Mouse (Mus musculus) kidney, adult 2 months (tissue): Measurements from ENCODE around the gene Gstm7. TPM values are rescaled to one million over a fixed set of nuclear protein-coding genes. Genes with fewer than 3 reads are reported as not detected.
"Not testable (repeated sequence)": the region's sequence is repeated elsewhere in the genome, so short reads cannot be mapped to it uniquely, and the experiment has no call there.

Experiments used
- DNase-seq: peaks from one replicate; pipeline ENCODE4 v3.0.0; 2021
- H3K27ac ChIP-seq: fragments of 200-500 bp; 2 replicates; pipeline ENCODE4 v1.5.1; 2012; ENCODE audit warnings: low read depth, low read length, control low read depth, inconsistent platforms; ENCODE audit not compliant: insufficient read depth
- H3K27me3 ChIP-seq: fragments of 200-500 bp; replicated peaks from 2 replicates; pipeline ENCODE4 v1.6.1; 2012; ENCODE audit warnings: mild to moderate bottlenecking, moderate library complexity, low read length, inconsistent platforms; ENCODE audit not compliant: control insufficient read depth, insufficient read depth
- H3K36me3 ChIP-seq: fragments of 200-500 bp; 2 replicates; pipeline ENCODE4 v1.6.1; 2012; ENCODE audit warnings: mild to moderate bottlenecking, moderate library complexity, low read length, inconsistent platforms; ENCODE audit not compliant: control insufficient read depth, insufficient read depth
- H3K4me1 ChIP-seq: fragments of 200-500 bp; 2 replicates; pipeline ENCODE4 v1.6.1; 2011; ENCODE audit warnings: low read length; ENCODE audit not compliant: control insufficient read depth, insufficient read depth
- H3K4me3 ChIP-seq: fragments of 200-500 bp; 2 replicates; pipeline ENCODE4 v1.5.1; 2011; ENCODE audit warnings: mild to moderate bottlenecking, low read depth, low read length, control low read depth; ENCODE audit not compliant: insufficient read depth
- CTCF ChIP-seq: fragments of 200-500 bp; conservative IDR thresholded peaks from 2 replicates; pipeline ENCODE4 v1.5.1; 2011; ENCODE audit warnings: low read depth, mild to moderate bottlenecking, control low read depth, low read length, moderate library complexity, mixed read lengths; ENCODE audit not compliant: insufficient read depth, insufficient read length
- POLR2A ChIP-seq: fragments of 200-500 bp; IDR thresholded peaks from one replicate; pipeline ENCODE4 v1.6.1; 2011; ENCODE audit warnings: low read depth, low read length, control low read depth
- WGBS: fragments of 180-500 bp; shearing (Covaris S2); methylation state at CpG from one replicate; pipeline ENCODE4 v1.1.7; 2018; 5-methylcytosine and 5-hydroxymethylcytosine counted together
- polyA plus RNA-seq: library from polyadenylated mRNA; depleted of rRNA; stranded (reverse); fragments of >200 nt; gene quantifications from 2 replicates; pipeline ENCODE4 v1.2.3, GENCODE M21; 2012

Gene Gstm7
- polyA plus RNA-seq, 1 experiment: 28.1 TPM

DNA sequence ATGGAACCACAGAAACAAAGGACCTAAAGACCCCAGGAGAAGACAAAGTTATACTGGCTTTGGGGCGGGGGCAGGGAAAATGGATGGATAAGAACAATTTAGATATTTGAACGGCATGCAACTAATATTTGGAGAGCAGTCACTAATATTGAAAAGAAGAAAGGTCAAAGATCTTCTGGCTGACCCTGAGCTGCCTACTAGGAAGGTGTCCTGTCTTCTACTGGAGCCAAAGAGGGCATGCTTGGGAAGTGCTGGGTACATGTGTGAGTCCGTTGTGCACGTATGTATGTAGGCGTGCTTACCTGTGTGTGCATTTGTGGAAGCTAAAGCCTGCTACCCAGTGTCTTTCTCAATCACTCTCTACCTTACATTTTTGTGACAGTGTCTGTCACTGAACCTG lies 35.0 kb upstream of the Gstm7 start:
- Histone ChIP-seq H3K27me3 (no peaks in the 10 kb centered on the region), H3K4me1 (no peaks in the 10 kb centered on the region), H3K36me3 (no peaks in the 10 kb centered on the region), H3K4me3 (no peak overlapping the region), H3K27ac (no peak overlapping the region)
- no peak for TF ChIP-seq CTCF
- no peak for TF ChIP-seq POLR2A
- no peak for DNase-seq
- WGBS: 96% methylated on average over 5 of the region's 5 CpGs

DNA sequence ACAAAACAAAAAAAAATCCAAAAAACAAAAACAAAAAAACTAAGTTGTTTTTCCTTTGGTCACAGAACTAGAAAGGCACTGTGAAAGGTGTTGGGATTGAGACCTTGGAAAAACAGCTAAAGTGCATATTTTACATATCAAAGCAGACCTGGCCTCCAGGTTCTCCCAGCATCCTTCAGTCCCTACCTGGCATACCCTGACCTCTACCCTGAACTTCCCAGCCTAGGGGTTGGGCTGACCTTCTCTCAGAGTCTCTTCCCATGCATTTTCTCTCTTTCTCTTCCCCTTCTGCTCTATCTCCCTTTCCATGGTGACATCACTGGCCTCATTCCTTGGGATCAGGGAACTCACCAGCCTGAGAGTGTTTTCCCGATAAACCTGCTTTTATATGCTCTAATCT lies 34.0 kb upstream of the Gstm7 start:
- DNase-seq: no peak
- Histone ChIP-seq H3K4me1 (no peaks in the 10 kb centered on the region), H3K27ac (no peak overlapping the region), H3K36me3 (no peaks in the 10 kb centered on the region), H3K27me3 (no peaks in the 10 kb centered on the region), H3K4me3 (no peak overlapping the region)
- TF ChIP-seq POLR2A (no peak), CTCF (no peak)
- WGBS: 60% methylated on average over 1 of the region's 1 CpGs

DNA sequence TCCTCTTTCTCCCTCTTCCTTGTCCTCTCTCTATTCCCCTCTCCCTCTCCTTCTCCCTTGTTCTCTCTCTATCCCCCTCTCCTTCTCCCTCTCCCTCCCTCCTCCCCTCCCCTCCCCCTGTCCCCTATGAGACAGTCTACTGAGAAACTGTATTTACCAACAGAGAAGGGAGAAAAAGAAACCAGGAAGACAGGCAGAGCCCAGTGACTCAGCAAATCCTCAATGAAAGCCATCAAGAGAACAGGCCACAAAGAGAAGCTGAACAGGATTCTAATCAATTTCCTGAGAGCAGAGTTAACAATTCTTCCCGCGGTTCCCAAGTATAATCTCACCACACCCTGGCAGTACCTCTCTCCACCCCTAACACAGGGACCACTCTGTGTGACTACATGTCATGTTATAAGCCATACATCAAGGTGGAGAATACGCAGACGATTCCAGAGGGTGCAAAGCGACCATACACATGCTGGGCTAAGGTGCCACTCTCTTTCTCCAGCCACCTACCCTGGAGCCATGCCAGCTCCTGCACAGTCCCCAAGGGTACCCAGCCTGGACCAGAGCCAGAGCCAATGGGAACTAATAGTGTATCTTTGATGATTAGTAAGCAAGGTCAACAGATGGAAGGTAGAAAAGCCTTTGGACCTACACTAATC lies 33.2 kb upstream of the Gstm7 start:
- H3K27ac ChIP-seq: no peak overlapping the region
- H3K27me3 ChIP-seq: no peaks in the 10 kb centered on the region
- no peak for TF ChIP-seq POLR2A
- no peak for TF ChIP-seq CTCF
- DNase-seq: no peak
- H3K4me3 ChIP-seq: no peak overlapping the region
- H3K4me1 ChIP-seq: no peaks in the 10 kb centered on the region
- WGBS: 73% methylated on average over 5 of the region's 5 CpGs
- H3K36me3 ChIP-seq: no peaks in the 10 kb centered on the region

DNA sequence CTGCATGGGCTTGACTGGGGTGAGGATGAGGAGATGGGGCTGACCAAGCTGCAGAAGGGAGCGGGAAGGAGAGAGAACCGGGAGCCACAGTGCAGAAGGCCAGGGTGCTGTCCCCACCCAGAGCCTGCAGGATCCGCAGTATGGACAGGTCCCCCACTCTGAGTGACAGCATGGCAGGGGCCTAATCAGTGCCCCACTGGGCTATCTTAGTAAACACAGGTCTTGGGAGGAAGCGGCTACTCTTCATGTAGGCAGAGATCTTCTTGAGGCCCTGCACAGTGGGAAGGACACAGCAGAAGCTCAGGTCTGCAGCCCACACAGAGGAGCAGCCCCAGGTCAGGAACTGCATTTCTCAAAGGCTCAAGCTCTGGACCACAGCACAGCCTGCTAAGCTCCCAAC lies 32.4 kb upstream of the Gstm7 start:
- no peak for DNase-seq
- Histone ChIP-seq H3K4me3 (no peak overlapping the region), H3K4me1 (no peaks in the 10 kb centered on the region), H3K27ac (no peak overlapping the region), H3K36me3 (no peaks in the 10 kb centered on the region), H3K27me3 (no peaks in the 10 kb centered on the region)
- 99% methylated on average over 4 of the region's 4 CpGs for WGBS
- TF ChIP-seq CTCF (no peak), POLR2A (no peak)

DNA sequence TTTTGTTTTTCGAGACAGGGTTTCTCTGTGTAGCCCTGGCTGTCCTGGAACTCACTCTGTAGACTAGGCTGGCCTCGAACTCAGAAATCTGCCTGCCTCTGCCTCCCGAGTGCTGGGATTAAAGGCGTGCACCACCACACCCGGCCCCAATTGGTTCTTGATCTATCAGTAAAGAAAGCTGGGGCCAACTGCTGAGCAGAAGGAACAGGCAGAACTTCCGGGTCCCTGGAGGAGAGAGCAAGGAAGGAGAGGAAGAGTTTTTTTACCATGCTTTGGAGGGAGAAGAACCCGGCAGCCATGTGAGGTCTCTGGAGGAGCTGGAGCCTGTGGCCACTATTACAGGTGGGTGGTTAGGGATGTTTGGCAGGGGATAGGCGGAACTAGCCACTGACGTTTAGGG lies 23.6 kb upstream of the Gstm7 start:
- WGBS: 89% methylated on average over 9 of the region's 9 CpGs
- not testable (repeated sequence) for H3K27me3 ChIP-seq, H3K4me1 ChIP-seq, H3K36me3 ChIP-seq, H3K27ac ChIP-seq, H3K4me3 ChIP-seq, DNase-seq

DNA sequence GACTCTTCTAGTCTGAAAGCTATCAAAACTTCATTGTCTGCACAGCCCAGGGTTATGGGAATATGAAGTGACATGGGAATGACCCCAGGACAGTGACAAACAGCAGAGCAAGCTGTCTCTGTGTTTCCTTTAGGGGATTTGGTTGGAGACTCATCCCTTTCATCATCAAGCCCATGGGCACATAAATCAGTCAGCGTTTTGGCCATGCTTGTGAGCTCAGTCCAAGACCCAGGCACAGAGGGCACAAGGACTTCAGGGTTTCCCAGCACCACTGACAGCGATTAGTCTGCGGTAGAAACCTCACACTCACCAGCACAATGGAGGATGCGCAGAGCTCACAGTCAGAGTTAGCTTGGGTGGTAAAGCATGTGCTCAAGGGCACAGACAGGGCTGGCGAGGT lies 22.3 kb upstream of the Gstm7 start:
- WGBS: 70% methylated on average over 5 of the region's 5 CpGs
- no peak for DNase-seq

DNA sequence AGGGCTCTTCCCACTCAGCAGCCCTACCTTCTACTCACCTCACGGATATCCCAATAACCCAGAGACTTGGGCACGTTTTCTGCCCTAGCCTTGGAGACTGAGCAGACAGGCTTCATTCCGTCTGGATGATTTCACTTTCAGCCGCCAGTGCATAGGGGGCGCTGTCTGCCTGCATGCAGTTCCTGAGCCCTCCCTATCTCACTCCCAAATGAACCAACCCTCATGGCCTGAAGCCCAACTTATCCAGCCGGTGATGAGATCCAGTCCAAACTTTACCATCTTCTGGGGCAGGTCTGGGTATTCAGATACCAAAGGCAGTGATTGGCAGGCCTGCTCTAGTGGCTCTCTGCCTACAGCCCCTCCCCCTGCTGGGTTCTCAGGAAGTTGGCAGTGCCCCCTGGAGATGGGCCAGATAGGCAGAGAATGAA lies 21.7 kb upstream of the Gstm7 start:
- peak; percentile 80 for DNase-seq
- WGBS: 21% methylated on average over 6 of the region's 6 CpGs

More for the DNA sequence above, 22.3 kb upstream of the Gstm7 start:
- no peaks in the 10 kb centered on the region for H3K4me1 ChIP-seq
- H3K4me3 ChIP-seq: no peak overlapping the region
- no peak for TF ChIP-seq POLR2A
- TF ChIP-seq CTCF: no peak
- no peak overlapping the region for H3K27ac ChIP-seq
- no peaks in the 10 kb centered on the region for H3K27me3 ChIP-seq
- H3K36me3 ChIP-seq: no peaks in the 10 kb centered on the region

DNA sequence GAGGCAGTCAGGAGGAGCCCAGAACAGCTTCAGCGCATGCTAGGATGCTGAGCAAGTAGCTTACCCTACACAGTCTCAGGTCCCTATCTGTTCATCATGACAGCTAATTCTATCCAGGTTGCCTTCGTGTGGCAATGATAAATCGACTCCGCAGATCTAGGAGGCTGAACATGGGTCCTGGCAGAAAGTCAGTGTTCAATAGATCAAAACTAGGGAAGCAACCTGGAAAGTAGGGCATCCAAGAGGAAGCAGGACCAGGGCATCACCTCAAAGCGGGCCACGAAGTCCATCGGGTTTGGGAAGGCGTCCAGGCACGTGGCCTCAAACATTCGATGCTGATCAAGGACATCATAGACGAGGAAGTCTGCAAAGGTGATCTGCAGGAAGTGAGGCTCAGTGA lies 18.9 kb upstream of the Gstm7 start:
- Histone ChIP-seq H3K4me3 (no peak overlapping the region), H3K36me3 (no peaks in the 10 kb centered on the region), H3K27ac (no peak overlapping the region), H3K4me1 (no peaks in the 10 kb centered on the region), H3K27me3 (no peaks in the 10 kb centered on the region)
- WGBS: 85% methylated on average over 11 of the region's 11 CpGs
- DNase-seq: no peak
- TF ChIP-seq CTCF (no peak), POLR2A (no peak)

More for the DNA sequence above, 21.7 kb upstream of the Gstm7 start:
- Histone ChIP-seq H3K4me3 (no peak overlapping the region), H3K36me3 (no peaks in the 10 kb centered on the region), H3K27ac (no peak overlapping the region), H3K27me3 (no peaks in the 10 kb centered on the region), H3K4me1 (no peaks in the 10 kb centered on the region)
- TF ChIP-seq POLR2A (no peak), CTCF (peak; percentile 97)

DNA sequence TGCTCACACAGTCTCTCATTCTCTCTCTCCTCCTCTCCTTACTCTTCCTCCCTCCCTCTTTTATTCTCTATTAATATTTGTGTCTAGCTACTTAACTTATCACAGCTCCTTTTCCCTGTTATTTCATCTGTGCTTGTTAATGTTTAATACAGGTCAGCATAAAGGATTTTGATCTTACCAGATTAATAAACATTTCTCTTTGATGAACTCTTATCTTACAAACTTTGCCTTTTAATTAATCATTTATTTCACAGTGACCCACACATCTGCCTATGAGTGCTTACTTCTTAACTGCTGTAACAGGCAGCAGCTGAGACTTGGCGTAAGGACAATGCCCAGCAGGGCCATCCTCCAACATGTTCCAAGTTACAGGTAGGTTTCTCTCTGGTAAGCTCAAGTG lies 17.8 kb upstream of the Gstm7 start:
- not testable (repeated sequence) for H3K4me1 ChIP-seq, H3K27ac ChIP-seq, H3K27me3 ChIP-seq, H3K4me3 ChIP-seq, H3K36me3 ChIP-seq, DNase-seq
- WGBS: 63% methylated on average over 1 of the region's 1 CpGs
